Mouse (Mus musculus): ENCODE measurements around the gene Epgn. TPM values are rescaled to one million over a fixed set of nuclear protein-coding genes. Genes with fewer than 3 reads are reported as not detected.

Gene Epgn
- 0.28 TPM in 1 of 2 replicates, not detected in the other for polyA plus RNA-seq (2014; fragmentation: Nextera tagmentation; extraction: Ambion mirVana)

GRCm38 (mm10) chr5:91027164-91027563 lies at the start of gene Epgn:
Gene Epgn, plus strand, starts transcription at chr5:91027464.
- DNase-seq (no peak), ATAC-seq (ENCODE audit: low FRiP score, low TSS enrichment) (no peak)
- Histone ChIP-seq H3K27ac (replicated peaks; ENCODE audit: low read depth, low read length) (no peak within 1 kb of the TSS), H3K9ac (replicated peaks; ENCODE audit: low read length) (no peak within 1 kb of the TSS), H3K4me3 (replicated peaks; ENCODE audit: low read depth, low read length) (no peak within 1 kb of the TSS), H3K4me2 (ENCODE audit: low read length) (no peak within 1 kb of the TSS), H3K4me1 (ENCODE audit: control insufficient read depth, insufficient read depth, low read length) (no peaks in the 10 kb centered on the region), H3K27me3 (ENCODE audit: control insufficient read depth, insufficient read depth, low read length) (no peaks in the 10 kb centered on the region), H3K36me3 (ENCODE audit: control insufficient read depth, insufficient read depth, low read length) (no peaks in the 10 kb centered on the region), H3K9me3 (ENCODE audit: control insufficient read depth, low read length) (no peaks in the 10 kb centered on the region)
- WGBS = 87% methylated on average over 6 of the region's 6 CpGs

GRCm38 (mm10) chr5:90980297-90980696 lies 47.0 kb upstream of the Epgn start:
- WGBS = 92% methylated on average over 7 of the region's 7 CpGs
- H3K9me3 ChIP-seq (ENCODE audit: control insufficient read depth, low read length) = no peaks in the 10 kb centered on the region
- no peak overlapping the region for H3K9ac ChIP-seq (replicated peaks; ENCODE audit: low read length)
- H3K36me3 ChIP-seq (ENCODE audit: control insufficient read depth, insufficient read depth, low read length) = peaks cover 3% of the 10 kb centered on the region; the same call in 1 of the 2 replicates
- no peak overlapping the region for H3K27ac ChIP-seq (replicated peaks; ENCODE audit: low read depth, low read length)
- no peak overlapping the region for H3K4me2 ChIP-seq (ENCODE audit: low read length)
- H3K4me3 ChIP-seq (replicated peaks; ENCODE audit: low read depth, low read length) = no peak overlapping the region
- no peaks in the 10 kb centered on the region for H3K27me3 ChIP-seq (ENCODE audit: control insufficient read depth, insufficient read depth, low read length)
- H3K4me1 ChIP-seq (ENCODE audit: control insufficient read depth, insufficient read depth, low read length) = no peaks in the 10 kb centered on the region
- ATAC-seq (ENCODE audit: low FRiP score, low TSS enrichment) = no peak
- DNase-seq = no peak

GRCm38 (mm10) chr5:90987605-90988004 lies 39.7 kb upstream of the Epgn start:
- Histone ChIP-seq H3K9me3 (ENCODE audit: control insufficient read depth, low read length) (no peaks in the 10 kb centered on the region), H3K4me3 (replicated peaks; ENCODE audit: low read depth, low read length) (no peak overlapping the region), H3K4me1 (ENCODE audit: control insufficient read depth, insufficient read depth, low read length) (no peaks in the 10 kb centered on the region), H3K27me3 (ENCODE audit: control insufficient read depth, insufficient read depth, low read length) (no peaks in the 10 kb centered on the region), H3K27ac (replicated peaks; ENCODE audit: low read depth, low read length) (no peak overlapping the region), H3K9ac (replicated peaks; ENCODE audit: low read length) (no peak overlapping the region), H3K4me2 (ENCODE audit: low read length) (no peak overlapping the region), H3K36me3 (ENCODE audit: control insufficient read depth, insufficient read depth, low read length) (0 out of 2 replicates have a peak, but pooled peaks cover 11% of the 10 kb centered on the region)
- DNase-seq (no peak), ATAC-seq (ENCODE audit: low FRiP score, low TSS enrichment) (no peak)
- 80% methylated on average over 5 of the region's 5 CpGs for WGBS

- 83% methylated on average over 3 of the region's 3 CpGs for WGBS
- no peak overlapping the region for H3K4me2 ChIP-seq (ENCODE audit: low read length)
- H3K4me1 ChIP-seq (ENCODE audit: control insufficient read depth, insufficient read depth, low read length) = no peaks in the 10 kb centered on the region
- no peak for DNase-seq
- H3K36me3 ChIP-seq (ENCODE audit: control insufficient read depth, insufficient read depth, low read length) = 0 out of 2 replicates have a peak, but pooled peaks cover 11% of the 10 kb centered on the region
- no peak overlapping the region for H3K9ac ChIP-seq (replicated peaks; ENCODE audit: low read length)
- no peaks in the 10 kb centered on the region for H3K27me3 ChIP-seq (ENCODE audit: control insufficient read depth, insufficient read depth, low read length)
- H3K9me3 ChIP-seq (ENCODE audit: control insufficient read depth, low read length) = no peaks in the 10 kb centered on the region
- ATAC-seq (ENCODE audit: low FRiP score, low TSS enrichment) = no peak
- no peak overlapping the region for H3K27ac ChIP-seq (replicated peaks; ENCODE audit: low read depth, low read length)
- H3K4me3 ChIP-seq (replicated peaks; ENCODE audit: low read depth, low read length) = no peak overlapping the region
These were observed 39.1 kb upstream of the Epgn start for GRCm38 (mm10) chr5:90988149-90988548.

GRCm38 (mm10) chr5:90988592-90988991 lies 38.7 kb upstream of the Epgn start:
- 94% methylated on average over 4 of the region's 4 CpGs for WGBS
- H3K4me3 ChIP-seq (replicated peaks; ENCODE audit: low read depth, low read length) = no peak overlapping the region
- H3K9ac ChIP-seq (replicated peaks; ENCODE audit: low read length) = no peak overlapping the region
- H3K27me3 ChIP-seq (ENCODE audit: control insufficient read depth, insufficient read depth, low read length) = no peaks in the 10 kb centered on the region
- H3K9me3 ChIP-seq (ENCODE audit: control insufficient read depth, low read length) = no peaks in the 10 kb centered on the region
- H3K4me2 ChIP-seq (ENCODE audit: low read length) = no peak overlapping the region
- no peak overlapping the region for H3K27ac ChIP-seq (replicated peaks; ENCODE audit: low read depth, low read length)
- DNase-seq = no peak
- 0 out of 2 replicates have a peak, but pooled peaks cover 11% of the 10 kb centered on the region for H3K36me3 ChIP-seq (ENCODE audit: control insufficient read depth, insufficient read depth, low read length)
- H3K4me1 ChIP-seq (ENCODE audit: control insufficient read depth, insufficient read depth, low read length) = no peaks in the 10 kb centered on the region
- ATAC-seq (ENCODE audit: low FRiP score, low TSS enrichment) = no peak

GRCm38 (mm10) chr5:90999942-91000341 lies 27.3 kb upstream of the Epgn start:
- ATAC-seq (ENCODE audit: low FRiP score, low TSS enrichment) (no peak), DNase-seq (no peak)
- no peak overlapping the region for H3K4me2 ChIP-seq (ENCODE audit: low read length)
- no peaks in the 10 kb centered on the region for H3K9me3 ChIP-seq (ENCODE audit: control insufficient read depth, low read length)
- H3K4me3 ChIP-seq (replicated peaks; ENCODE audit: low read depth, low read length) = no peak overlapping the region
- H3K27ac ChIP-seq (replicated peaks; ENCODE audit: low read depth, low read length) = no peak overlapping the region
- H3K27me3 ChIP-seq (ENCODE audit: control insufficient read depth, insufficient read depth, low read length) = no peaks in the 10 kb centered on the region
- WGBS = 96% methylated on average over 8 of the region's 8 CpGs
- no peaks in the 10 kb centered on the region for H3K4me1 ChIP-seq (ENCODE audit: control insufficient read depth, insufficient read depth, low read length)
- H3K36me3 ChIP-seq (ENCODE audit: control insufficient read depth, insufficient read depth, low read length) = peaks cover 4% of the 10 kb centered on the region; the same call in 1 of the 2 replicates
- no peak overlapping the region for H3K9ac ChIP-seq (replicated peaks; ENCODE audit: low read length)

- 0 out of 2 replicates have a peak, but pooled peaks cover 2% of the 10 kb centered on the region for H3K36me3 ChIP-seq (ENCODE audit: control insufficient read depth, insufficient read depth, low read length)
- H3K4me1 ChIP-seq (ENCODE audit: control insufficient read depth, insufficient read depth, low read length) = no peaks in the 10 kb centered on the region
- H3K9ac ChIP-seq (replicated peaks; ENCODE audit: low read length) = no peak overlapping the region
- ATAC-seq (ENCODE audit: low FRiP score, low TSS enrichment) (no peak), DNase-seq (no peak)
- H3K9me3 ChIP-seq (ENCODE audit: control insufficient read depth, low read length) = no peaks in the 10 kb centered on the region
- H3K4me2 ChIP-seq (ENCODE audit: low read length) = no peak overlapping the region
- H3K27me3 ChIP-seq (ENCODE audit: control insufficient read depth, insufficient read depth, low read length) = no peaks in the 10 kb centered on the region
- H3K4me3 ChIP-seq (replicated peaks; ENCODE audit: low read depth, low read length) = no peak overlapping the region
- whole genome bisulfite sequencing = 90% methylated on average over 10 of the region's 10 CpGs
- no peak overlapping the region for H3K27ac ChIP-seq (replicated peaks; ENCODE audit: low read depth, low read length)
These were observed 12.0 kb upstream of the Epgn start for GRCm38 (mm10) chr5:91015216-91015615.

- DNase-seq = no peak
- Histone ChIP-seq H3K27me3 (ENCODE audit: control insufficient read depth, insufficient read depth, low read length) (no peaks in the 10 kb centered on the region), H3K36me3 (ENCODE audit: control insufficient read depth, insufficient read depth, low read length) (0 out of 2 replicates have a peak, but pooled peaks cover 2% of the 10 kb centered on the region), H3K9ac (replicated peaks; ENCODE audit: low read length) (no peak overlapping the region), H3K4me3 (replicated peaks; ENCODE audit: low read depth, low read length) (no peak overlapping the region), H3K9me3 (ENCODE audit: control insufficient read depth, low read length) (no peaks in the 10 kb centered on the region), H3K4me2 (ENCODE audit: low read length) (no peak overlapping the region), H3K4me1 (ENCODE audit: control insufficient read depth, insufficient read depth, low read length) (no peaks in the 10 kb centered on the region), H3K27ac (replicated peaks; ENCODE audit: low read depth, low read length) (no peak overlapping the region)
- WGBS = 93% methylated on average over 8 of the region's 8 CpGs
- ATAC-seq (ENCODE audit: low FRiP score, low TSS enrichment) = no peak
These were observed 4.2 kb upstream of the Epgn start for GRCm38 (mm10) chr5:91023114-91023513.

GRCm38 (mm10) chr5:91027840-91028239 lies 576 bp downstream of the Epgn start:
- no peak overlapping the region for H3K9ac ChIP-seq (replicated peaks; ENCODE audit: low read length)
- H3K36me3 ChIP-seq (ENCODE audit: control insufficient read depth, insufficient read depth, low read length) = no peaks in the 10 kb centered on the region
- no peak for DNase-seq
- 76% methylated on average over 1 of the region's 1 CpGs for WGBS
- no peak overlapping the region for H3K4me3 ChIP-seq (replicated peaks; ENCODE audit: low read depth, low read length)
- H3K4me2 ChIP-seq (ENCODE audit: low read length) = no peak overlapping the region
- no peaks in the 10 kb centered on the region for H3K4me1 ChIP-seq (ENCODE audit: control insufficient read depth, insufficient read depth, low read length)
- H3K27ac ChIP-seq (replicated peaks; ENCODE audit: low read depth, low read length) = no peak overlapping the region
- no peak for ATAC-seq (ENCODE audit: low FRiP score, low TSS enrichment)
- no peaks in the 10 kb centered on the region for H3K27me3 ChIP-seq (ENCODE audit: control insufficient read depth, insufficient read depth, low read length)
- H3K9me3 ChIP-seq (ENCODE audit: control insufficient read depth, low read length) = no peaks in the 10 kb centered on the region
